Mouse (Mus musculus) limb, embryonic 12.5 days (tissue): Measurements from ENCODE around the gene Rflna. TPM values are rescaled to one million over a fixed set of nuclear protein-coding genes. Genes with fewer than 3 reads are reported as not detected.

Experiments used
- ATAC-seq: fragments of 200-750 bp; cut with Nextera tagmentation; 2 replicates; pipeline ENCODE4 v1.8.0; 2017; ENCODE audit warnings: low read depth, moderate TSS enrichment; ENCODE audit not compliant: insufficient number of reproducible peaks, insufficient read depth, low FRiP score, low TSS enrichment
- H3K27ac ChIP-seq: fragments of 300-500 bp; sonication (generic); 2 replicates; pipeline ENCODE4 v1.5.1; 2016; ENCODE audit warnings: mild to moderate bottlenecking, moderate library complexity
- H3K27me3 ChIP-seq: fragments of 300-500 bp; sonication (generic); 2 replicates; pipeline ENCODE4 v1.6.1; 2016; ENCODE audit warnings: mild to moderate bottlenecking, moderate library complexity
- H3K36me3 ChIP-seq: fragments of 300-500 bp; sonication (generic); 2 replicates; pipeline ENCODE4 v1.6.1; 2016; ENCODE audit warnings: mild to moderate bottlenecking, moderate library complexity
- H3K4me1 ChIP-seq: fragments of 300-500 bp; sonication (generic); replicated peaks from 2 replicates; pipeline ENCODE4 v1.6.1; 2016
- H3K4me2 ChIP-seq: fragments of 300-500 bp; sonication (generic); 2 replicates; pipeline ENCODE4 v1.6.1; 2016; ENCODE audit warnings: mild to moderate bottlenecking, moderate library complexity
- H3K4me3 ChIP-seq: fragments of 300-500 bp; sonication (generic); replicated peaks from 2 replicates; pipeline ENCODE4 v1.5.1; 2016; ENCODE audit warnings: mild to moderate bottlenecking
- H3K9ac ChIP-seq: fragments of 300-500 bp; sonication (generic); replicated peaks from 2 replicates; pipeline ENCODE4 v1.6.1; 2016; ENCODE audit warnings: mild to moderate bottlenecking, moderate library complexity
- H3K9me3 ChIP-seq: fragments of 300-500 bp; sonication (generic); 2 replicates; pipeline ENCODE4 v1.6.1; 2016; ENCODE audit warnings: mild to moderate bottlenecking, moderate library complexity
- WGBS: fragments of 180-500 bp; shearing (Covaris S2); methylation state at CpG from one replicate; pipeline ENCODE4 v1.1.7; 2016; 5-methylcytosine and 5-hydroxymethylcytosine counted together
- polyA plus RNA-seq: library from polyadenylated mRNA; unstranded; fragments of >200 nt; fragmentation: Nextera tagmentation; extraction: Ambion mirVana; gene quantifications from 2 replicates; pipeline ENCODE4 v1.2.1, GENCODE M21; 2016

The Rflna gene
- polyA plus RNA-seq, 1 experiment from 2014 or later: 28.6 TPM

- peaks cover 29% of the 10 kb centered on the region for H3K36me3 ChIP-seq
- 91% methylated on average over 5 of the region's 5 CpGs for WGBS
- peak overlapping the region; percentile 67 for H3K4me2 ChIP-seq
- no peaks in the 10 kb centered on the region for H3K9me3 ChIP-seq
- 0 out of 2 replicates have a peak overlapping the region, but pooled peaks have one; percentile 31 for H3K27ac ChIP-seq
- peaks cover 37% of the 10 kb centered on the region for H3K27me3 ChIP-seq
- H3K4me3 ChIP-seq: peak overlapping the region; percentile 50; the same call in 1 of the 2 replicates
- H3K4me1 ChIP-seq: peaks cover 49% of the 10 kb centered on the region
- no peak overlapping the region for H3K9ac ChIP-seq
- ATAC-seq: no peak
Observed at GRCm38 (mm10) chr5:125006896-125007295, 3.9 kb downstream of the Rflna start.

- H3K9me3 ChIP-seq: no peaks in the 10 kb centered on the region
- H3K27me3 ChIP-seq: no peaks in the 10 kb centered on the region
- peaks cover 19% of the 10 kb centered on the region for H3K4me1 ChIP-seq
- peaks cover 68% of the 10 kb centered on the region for H3K36me3 ChIP-seq
- 93% methylated on average over 24 of the region's 24 CpGs for WGBS
- no peak overlapping the region for H3K4me3 ChIP-seq
- no peak overlapping the region for H3K9ac ChIP-seq
- peak overlapping the region; percentile 19; the same call in 1 of the 2 replicates for H3K27ac ChIP-seq
- no peak overlapping the region for H3K4me2 ChIP-seq
- no peak for ATAC-seq
Observed at GRCm38 (mm10) chr5:125011166-125011565, 8.1 kb downstream of the Rflna start.

- WGBS: 95% methylated on average over 8 of the region's 8 CpGs
Observed at GRCm38 (mm10) chr5:125011628-125012027, 8.6 kb downstream of the Rflna start.

GRCm38 (mm10) chr5:125014497-125014896 is 11.5 kb downstream of the Rflna start:
- Histone ChIP-seq H3K36me3 (peaks cover 96% of the 10 kb centered on the region), H3K27ac (no peak overlapping the region), H3K4me2 (no peak overlapping the region), H3K9me3 (no peaks in the 10 kb centered on the region), H3K4me1 (peaks cover 10% of the 10 kb centered on the region), H3K9ac (no peak overlapping the region), H3K4me3 (no peak overlapping the region), H3K27me3 (no peaks in the 10 kb centered on the region)
- ATAC-seq: no peak
- WGBS: 60% methylated on average over 7 of the region's 7 CpGs

More at GRCm38 (mm10) chr5:125011628-125012027, 8.6 kb downstream of the Rflna start:
- Histone ChIP-seq H3K9me3 (no peaks in the 10 kb centered on the region), H3K27ac (peak overlapping the region; percentile 19; the same call in 1 of the 2 replicates), H3K9ac (no peak overlapping the region), H3K4me1 (peaks cover 14% of the 10 kb centered on the region), H3K4me2 (no peak overlapping the region), H3K4me3 (no peak overlapping the region), H3K27me3 (no peaks in the 10 kb centered on the region), H3K36me3 (peaks cover 73% of the 10 kb centered on the region)
- no peak for ATAC-seq

GRCm38 (mm10) chr5:125015066-125015465 is 12.0 kb downstream of the Rflna start:
- WGBS: 90% methylated on average over 3 of the region's 3 CpGs
- Histone ChIP-seq H3K9ac (no peak overlapping the region), H3K27ac (no peak overlapping the region), H3K4me2 (no peak overlapping the region), H3K4me1 (peaks cover 10% of the 10 kb centered on the region), H3K4me3 (no peak overlapping the region), H3K9me3 (no peaks in the 10 kb centered on the region), H3K36me3 (peaks cover 96% of the 10 kb centered on the region), H3K27me3 (no peaks in the 10 kb centered on the region)
- no peak for ATAC-seq

GRCm38 (mm10) chr5:125015576-125015975 is 12.6 kb downstream of the Rflna start:
- no peaks in the 10 kb centered on the region for H3K9me3 ChIP-seq
- peaks cover 97% of the 10 kb centered on the region for H3K36me3 ChIP-seq
- no peaks in the 10 kb centered on the region for H3K27me3 ChIP-seq
- H3K27ac ChIP-seq: no peak overlapping the region
- peaks cover 10% of the 10 kb centered on the region for H3K4me1 ChIP-seq
- no peak for ATAC-seq
- WGBS: 92% methylated on average over 9 of the region's 9 CpGs
- H3K4me3 ChIP-seq: no peak overlapping the region
- no peak overlapping the region for H3K9ac ChIP-seq
- H3K4me2 ChIP-seq: no peak overlapping the region

GRCm38 (mm10) chr5:125016421-125017242 is 13.6 kb downstream of the Rflna start:
- WGBS: 78% methylated on average over 17 of the region's 17 CpGs
- no peak for ATAC-seq
- Histone ChIP-seq H3K9ac (no peak overlapping the region), H3K4me1 (peaks cover 10% of the 10 kb centered on the region), H3K9me3 (no peaks in the 10 kb centered on the region), H3K27ac (peak overlapping the region; percentile 50; the same call in 1 of the 2 replicates), H3K36me3 (peaks cover 97% of the 10 kb centered on the region), H3K4me3 (no peak overlapping the region), H3K27me3 (no peaks in the 10 kb centered on the region), H3K4me2 (no peak overlapping the region)

GRCm38 (mm10) chr5:125017332-125017731 is 14.3 kb downstream of the Rflna start:
- Histone ChIP-seq H3K9ac (no peak overlapping the region), H3K9me3 (no peaks in the 10 kb centered on the region), H3K4me3 (no peak overlapping the region), H3K4me2 (no peak overlapping the region), H3K36me3 (peaks cover 99% of the 10 kb centered on the region), H3K4me1 (peaks cover 10% of the 10 kb centered on the region), H3K27me3 (no peaks in the 10 kb centered on the region), H3K27ac (peak overlapping the region; percentile 50; the same call in 1 of the 2 replicates)
- 71% methylated on average over 15 of the region's 15 CpGs for WGBS
- ATAC-seq: no peak

GRCm38 (mm10) chr5:125019099-125019498 is 16.1 kb downstream of the Rflna start:
- H3K9ac ChIP-seq: no peak overlapping the region
- H3K4me2 ChIP-seq: no peak overlapping the region
- WGBS: 95% methylated on average over 5 of the region's 5 CpGs
- H3K4me1 ChIP-seq: peaks cover 10% of the 10 kb centered on the region
- ATAC-seq: no peak
- no peaks in the 10 kb centered on the region for H3K9me3 ChIP-seq
- H3K4me3 ChIP-seq: no peak overlapping the region
- no peak overlapping the region for H3K27ac ChIP-seq
- peaks cover 99% of the 10 kb centered on the region for H3K36me3 ChIP-seq
- H3K27me3 ChIP-seq: no peaks in the 10 kb centered on the region

- no peaks in the 10 kb centered on the region for H3K27me3 ChIP-seq
- H3K9ac ChIP-seq: no peak overlapping the region
- H3K27ac ChIP-seq: no peak overlapping the region
- H3K4me2 ChIP-seq: no peak overlapping the region
- no peaks in the 10 kb centered on the region for H3K9me3 ChIP-seq
- WGBS: 90% methylated on average over 11 of the region's 11 CpGs
- H3K36me3 ChIP-seq: peaks cover 100% of the 10 kb centered on the region
- H3K4me1 ChIP-seq: peaks cover 10% of the 10 kb centered on the region
- H3K4me3 ChIP-seq: no peak overlapping the region
- no peak for ATAC-seq
Observed at GRCm38 (mm10) chr5:125021298-125021697, 18.3 kb downstream of the Rflna start.

- WGBS: 82% methylated on average over 14 of the region's 14 CpGs
- Histone ChIP-seq H3K4me2 (no peak overlapping the region), H3K9me3 (no peaks in the 10 kb centered on the region), H3K4me3 (no peak overlapping the region), H3K9ac (no peak overlapping the region), H3K27me3 (no peaks in the 10 kb centered on the region), H3K27ac (no peak overlapping the region), H3K4me1 (no peaks in the 10 kb centered on the region), H3K36me3 (peaks cover 100% of the 10 kb centered on the region)
- ATAC-seq: no peak
Observed at GRCm38 (mm10) chr5:125024002-125024401, 21.0 kb downstream of the Rflna start.
